10 mouse cellular contexts compared by ENCODE assay signal in the genomic region with DNA sequence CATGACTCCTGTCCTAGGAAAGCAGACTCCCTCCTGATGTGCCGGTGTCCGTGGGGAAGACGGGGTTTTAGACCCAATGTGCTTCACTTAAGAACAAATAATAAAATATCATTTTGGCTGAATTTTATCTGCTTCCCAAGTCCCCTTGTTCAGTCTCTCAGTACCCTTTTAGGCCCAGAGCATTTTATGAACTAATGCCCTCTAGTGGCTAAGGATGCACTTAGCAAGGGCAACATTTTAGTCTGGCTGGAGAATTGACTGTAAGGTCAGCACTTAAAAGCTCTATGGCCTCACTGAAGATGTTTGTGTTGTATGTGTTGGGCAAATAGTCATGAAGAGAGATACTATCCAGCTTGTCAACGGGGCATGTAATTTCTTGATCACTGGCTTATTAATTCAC.
DNase-seq lines count a peak whose midpoint lies in the region; ATAC-seq and TF ChIP-seq lines count a peak whose summit lies in the region.
"Had no signal": no experiment of that assay in that cellular context is flagged by ENCODE, and none has a peak within 500 bp of the region (broad histone marks: within the 10 kb centered on the region; RNA-seq: fewer than 3 reads in every experiment).

No protein-coding gene starts in this region.

- 68% methylated on average over 4 of the region's 4 CpGs for WGBS in hindbrain, embryonic 10.5 days
- 57% methylated on average over 4 of the region's 4 CpGs for WGBS in hindbrain, embryonic 13.5 days
- 65% methylated on average over 4 of the region's 4 CpGs for WGBS in hindbrain, postnatal 0 days

- no peak overlapping the region for H3K4me3 ChIP-seq in hindbrain, embryonic 10.5 days
- no peak overlapping the region for H3K4me3 ChIP-seq in hindbrain, embryonic 13.5 days
- H3K4me3 ChIP-seq in MEL (ENCODE audit: control insufficient read depth in 1 of 2, insufficient read depth in 1 of 2, low read depth in 2 of 2, low read length in 2 of 2) = no peak overlapping the region
- no peak overlapping the region for H3K4me3 ChIP-seq in hindbrain, postnatal 0 days (ENCODE audit: low read length)
- H3K4me3 ChIP-seq: heart, embryonic 13.5 days; limb, embryonic 13.5 days had no signal

- H3K27ac ChIP-seq in hindbrain, embryonic 10.5 days = no peak overlapping the region
- H3K27ac ChIP-seq in hindbrain, embryonic 13.5 days = no peak overlapping the region
- no peak overlapping the region for H3K27ac ChIP-seq in MEL (ENCODE audit: control insufficient read depth, low read depth, low read length)
- H3K27ac ChIP-seq in hindbrain, postnatal 0 days = no peak overlapping the region
- H3K27ac ChIP-seq: heart, embryonic 13.5 days; limb, embryonic 13.5 days had no signal

- TF ChIP-seq EP300 in MEL (IDR thresholded peaks at IDR 0.05; ENCODE audit: low read depth in 1 of 2, low read length in 2 of 2) = no peak

- H3K79me2 ChIP-seq in MEL (ENCODE audit: control insufficient read depth, insufficient read depth, low read length, poor library complexity) = no peaks in the 10 kb centered on the region

- H3K4me1 ChIP-seq in hindbrain, embryonic 10.5 days (replicated peaks) = no peaks in the 10 kb centered on the region
- no peaks in the 10 kb centered on the region for H3K4me1 ChIP-seq in hindbrain, embryonic 13.5 days (replicated peaks)
- H3K4me1 ChIP-seq in MEL (ENCODE audit: control insufficient read depth in 1 of 2, insufficient read depth in 2 of 2, low read length in 2 of 2) = no peaks in the 10 kb centered on the region
- no peaks in the 10 kb centered on the region for H3K4me1 ChIP-seq in hindbrain, postnatal 0 days (ENCODE audit: insufficient read depth, low read length)
- H3K4me1 ChIP-seq: limb, embryonic 13.5 days had no signal

- peak; percentile 4 to 53 (median 49); a peak in 4 of 6 replicates for TF ChIP-seq CTCF in MEL (IDR thresholded peaks at IDR 0.05 in 2 of 3, conservative IDR thresholded peaks at IDR 0.05 in 1 of 3; ENCODE audit: control insufficient read depth in 1 of 3, insufficient read depth in 1 of 3, low read depth in 2 of 3, low read length in 3 of 3, poor library complexity in 1 of 3, severe bottlenecking in 1 of 3)
- TF ChIP-seq CTCF in hindbrain, postnatal 0 days (IDR thresholded peaks at IDR 0.05; ENCODE audit: low read depth) = peak; percentile 81

- TF ChIP-seq POLR2A in MEL (IDR thresholded peaks at IDR 0.05; ENCODE audit: control insufficient read depth in 1 of 2, insufficient read depth in 1 of 2, low read depth in 1 of 2, low read length in 2 of 2, poor library complexity in 1 of 2) = no peak

- no peaks in the 10 kb centered on the region for H3K36me3 ChIP-seq in hindbrain, embryonic 10.5 days
- H3K36me3 ChIP-seq in hindbrain, embryonic 13.5 days = no peaks in the 10 kb centered on the region
- H3K36me3 ChIP-seq in MEL (ENCODE audit: control insufficient read depth in 1 of 2, insufficient read depth in 2 of 2, low read length in 2 of 2) = no peaks in the 10 kb centered on the region
- no peaks in the 10 kb centered on the region for H3K36me3 ChIP-seq in hindbrain, postnatal 0 days (ENCODE audit: insufficient read depth, low read length)
- H3K36me3 ChIP-seq: heart, embryonic 13.5 days; limb, embryonic 13.5 days had no signal

- no peak overlapping the region for H3K9ac ChIP-seq in hindbrain, embryonic 13.5 days
- no peak overlapping the region for H3K9ac ChIP-seq in MEL (ENCODE audit: control insufficient read depth, low read depth, low read length, poor library complexity, severe bottlenecking)
- H3K9ac ChIP-seq in hindbrain, postnatal 0 days (replicated peaks; ENCODE audit: low read length) = no peak overlapping the region
- H3K9ac ChIP-seq: heart, embryonic 13.5 days; limb, embryonic 13.5 days had no signal

- TF ChIP-seq RAD21 in MEL (IDR thresholded peaks at IDR 0.05; ENCODE audit: low read depth, low read length) = peak; percentile 32

- H3K27me3 ChIP-seq in hindbrain, embryonic 10.5 days (ENCODE audit: insufficient read depth, poor library complexity, severe bottlenecking) = no peaks in the 10 kb centered on the region
- H3K27me3 ChIP-seq in hindbrain, embryonic 13.5 days = no peaks in the 10 kb centered on the region
- H3K27me3 ChIP-seq in MEL (ENCODE audit: control insufficient read depth in 1 of 2, insufficient read depth in 2 of 2, low read length in 2 of 2) = no peaks in the 10 kb centered on the region
- H3K27me3 ChIP-seq in hindbrain, postnatal 0 days (ENCODE audit: insufficient read depth, low read length) = no peaks in the 10 kb centered on the region
- H3K27me3 ChIP-seq: heart, embryonic 13.5 days; limb, embryonic 13.5 days had no signal

- H3K9me3 ChIP-seq in hindbrain, embryonic 10.5 days = no peaks in the 10 kb centered on the region
- H3K9me3 ChIP-seq in hindbrain, embryonic 13.5 days = no peaks in the 10 kb centered on the region
- H3K9me3 ChIP-seq in MEL (replicated peaks; ENCODE audit: insufficient read depth, low read length) = no peaks in the 10 kb centered on the region
- H3K9me3 ChIP-seq in hindbrain, postnatal 0 days (ENCODE audit: low read length) = no peaks in the 10 kb centered on the region
- H3K9me3 ChIP-seq: heart, embryonic 13.5 days; limb, embryonic 13.5 days had no signal

- ATAC-seq in hindbrain, embryonic 13.5 days (ENCODE audit: low FRiP score) = no peak; the same call in 1 of the 2 replicates
- ATAC-seq in hindbrain, postnatal 0 days = 0 out of 2 replicates have a peak, but pooled peaks have one; percentile 38

- peak; percentile 10 for DNase-seq in hindbrain, embryonic 10.5 days (ENCODE audit: low spot score)
- DNase-seq in 416B (ENCODE audit: low read depth) (peak; percentile 30), MEL (ENCODE audit: low read depth, low spot score) (peak; percentile 28)
- peak; percentile 80 for DNase-seq in hindbrain, postnatal 0 days (ENCODE audit: low spot score)
- DNase-seq in testis, postnatal 14 days (ENCODE audit: low spot score) = no peak
- DNase-seq in urinary bladder, postnatal 14 days (ENCODE audit: low spot score) = no peak
- no peak for DNase-seq in adrenal gland, adult 2 months

- H3K4me2 ChIP-seq in hindbrain, embryonic 13.5 days = no peak overlapping the region
- no peak overlapping the region for H3K4me2 ChIP-seq in hindbrain, postnatal 0 days (ENCODE audit: low read depth, low read length)
- H3K4me2 ChIP-seq: heart, embryonic 13.5 days; limb, embryonic 13.5 days had no signal

TF ChIP-seq in MEL, 35 proteins besides CTCF, POLR2A, EP300 and RAD21:
- TF ChIP-seq SMC3 (IDR thresholded peaks at IDR 0.05; ENCODE audit: low read depth, low read length) (peak; percentile 43), GABPA (IDR thresholded peaks at IDR 0.05; ENCODE audit: low read depth, low read length) (no peak)
TF ChIP-seq in MEL: peak in this region for 1.

Comparison
In these comparisons a context has a peak if more than half of its experiments do, and no peak if none do; other contexts are left out.
1. DNase-seq: peak in hindbrain, embryonic 10.5 days (single experiment), 416B (single experiment), MEL (single experiment) and hindbrain, postnatal 0 days (single experiment); none in testis, postnatal 14 days (single experiment), urinary bladder, postnatal 14 days (single experiment) and adrenal gland, adult 2 months (single experiment).